Mouse (Mus musculus): ENCODE measurements around the gene Mctp1. TPM values are rescaled to one million over a fixed set of nuclear protein-coding genes. Genes with fewer than 3 reads are reported as not detected.
"Not testable (repeated sequence)": the region's sequence is repeated elsewhere in the genome, so short reads cannot be mapped to it uniquely, and the experiment has no call there.

The Mctp1 gene
- total and polyA plus RNA-seq, 3 experiments: not detected

- TF ChIP-seq USF2 (IDR thresholded peaks at IDR 0.05; ENCODE audit: borderline replicate concordance in 1 of 2, insufficient read depth in 1 of 2, low read depth in 1 of 2, low read length in 2 of 2) (no peak), TBP (IDR thresholded peaks at IDR 0.05; ENCODE audit: low read depth, low read length) (no peak), TAL1 (IDR thresholded peaks at IDR 0.05; ENCODE audit: low read length) (no peak), CTCF (IDR thresholded peaks at IDR 0.05 in 2 of 3, conservative IDR thresholded peaks at IDR 0.05 in 1 of 3; ENCODE audit: control insufficient read depth in 1 of 3, insufficient read depth in 1 of 3, low read depth in 2 of 3, low read length in 3 of 3, poor library complexity in 1 of 3, severe bottlenecking in 1 of 3) (no peak), JUND (IDR thresholded peaks at IDR 0.05; ENCODE audit: low read depth, low read length) (no peak), NELFE (IDR thresholded peaks at IDR 0.05; ENCODE audit: low read depth, low read length) (no peak), MAZ (IDR thresholded peaks at IDR 0.05; ENCODE audit: low read depth, low read length) (no peak), ZC3H11A (IDR thresholded peaks at IDR 0.05; ENCODE audit: low read depth, low read length) (no peak)
- H3K79me2 ChIP-seq (ENCODE audit: control insufficient read depth, insufficient read depth, low read length, poor library complexity): no peaks in the 10 kb centered on the region
- H3K4me3 ChIP-seq (ENCODE audit: control insufficient read depth in 1 of 2, insufficient read depth in 1 of 2, low read depth in 2 of 2, low read length in 2 of 2): no peak overlapping the region
- no peaks in the 10 kb centered on the region for H3K27me3 ChIP-seq (ENCODE audit: control insufficient read depth in 1 of 2, insufficient read depth in 2 of 2, low read length in 2 of 2)
- DNase-seq (ENCODE audit: low read depth, low spot score): no peak
- H3K27ac ChIP-seq (ENCODE audit: control insufficient read depth, low read depth, low read length): no peak overlapping the region
- H3K9me3 ChIP-seq (replicated peaks; ENCODE audit: insufficient read depth, low read length): no peaks in the 10 kb centered on the region
- H3K36me3 ChIP-seq (ENCODE audit: control insufficient read depth in 1 of 2, insufficient read depth in 2 of 2, low read length in 2 of 2): no peaks in the 10 kb centered on the region
- H3K9ac ChIP-seq (ENCODE audit: control insufficient read depth, low read depth, low read length, poor library complexity, severe bottlenecking): no peak overlapping the region
- H3K4me1 ChIP-seq (ENCODE audit: control insufficient read depth in 1 of 2, insufficient read depth in 2 of 2, low read length in 2 of 2): no peaks in the 10 kb centered on the region
These were observed 184.4 kb downstream of the Mctp1 start for GRCm38 (mm10) chr13:76568569-76569211.

- H3K36me3 ChIP-seq (ENCODE audit: control insufficient read depth in 1 of 2, insufficient read depth in 2 of 2, low read length in 2 of 2): no peaks in the 10 kb centered on the region
- TF ChIP-seq ZMIZ1 (IDR thresholded peaks at IDR 0.05; ENCODE audit: low read depth, low read length): no peak
- TF ChIP-seq TBP (IDR thresholded peaks at IDR 0.05; ENCODE audit: low read depth, low read length): peak; percentile 40; the same call in 1 of the 2 replicates
- H3K27me3 ChIP-seq (ENCODE audit: control insufficient read depth in 1 of 2, insufficient read depth in 2 of 2, low read length in 2 of 2): no peaks in the 10 kb centered on the region
- H3K9ac ChIP-seq (ENCODE audit: control insufficient read depth, low read depth, low read length, poor library complexity, severe bottlenecking): peak overlapping the region; percentile 3; the same call in 1 of the 2 replicates
- no peaks in the 10 kb centered on the region for H3K9me3 ChIP-seq (replicated peaks; ENCODE audit: insufficient read depth, low read length)
- no peaks in the 10 kb centered on the region for H3K79me2 ChIP-seq (ENCODE audit: control insufficient read depth, insufficient read depth, low read length, poor library complexity)
- H3K27ac ChIP-seq (ENCODE audit: control insufficient read depth, low read depth, low read length): no peak overlapping the region
- H3K4me3 ChIP-seq (ENCODE audit: control insufficient read depth in 1 of 2, insufficient read depth in 1 of 2, low read depth in 2 of 2, low read length in 2 of 2): peak overlapping the region in 1 of 2 experiments; percentile 31; a peak in 1 of 4 replicates
- DNase-seq (ENCODE audit: low read depth, low spot score): peak; percentile 44
- H3K4me1 ChIP-seq (ENCODE audit: control insufficient read depth in 1 of 2, insufficient read depth in 2 of 2, low read length in 2 of 2): no peaks in the 10 kb centered on the region
These were observed 195.1 kb downstream of the Mctp1 start for GRCm38 (mm10) chr13:76579414-76579813.

- DNase-seq (ENCODE audit: low read depth, low spot score): no peak
- H3K36me3 ChIP-seq (ENCODE audit: control insufficient read depth in 1 of 2, insufficient read depth in 2 of 2, low read length in 2 of 2): no peaks in the 10 kb centered on the region
- no peak overlapping the region for H3K4me3 ChIP-seq (ENCODE audit: control insufficient read depth in 1 of 2, insufficient read depth in 1 of 2, low read depth in 2 of 2, low read length in 2 of 2)
- no peaks in the 10 kb centered on the region for H3K9me3 ChIP-seq (replicated peaks; ENCODE audit: insufficient read depth, low read length)
- H3K4me1 ChIP-seq (ENCODE audit: control insufficient read depth in 1 of 2, insufficient read depth in 2 of 2, low read length in 2 of 2): no peaks in the 10 kb centered on the region
- H3K9ac ChIP-seq (ENCODE audit: control insufficient read depth, low read depth, low read length, poor library complexity, severe bottlenecking): no peak overlapping the region
- H3K27me3 ChIP-seq (ENCODE audit: control insufficient read depth in 1 of 2, insufficient read depth in 2 of 2, low read length in 2 of 2): no peaks in the 10 kb centered on the region
- H3K27ac ChIP-seq (ENCODE audit: control insufficient read depth, low read depth, low read length): no peak overlapping the region
- TF ChIP-seq MAZ (IDR thresholded peaks at IDR 0.05; ENCODE audit: low read depth, low read length) (no peak), USF1 (IDR thresholded peaks at IDR 0.05; ENCODE audit: low read depth, low read length) (no peak), UBTF (IDR thresholded peaks at IDR 0.05; ENCODE audit: borderline replicate concordance, insufficient read depth, low read depth, low read length) (no peak), GATA1 (IDR thresholded peaks at IDR 0.05; ENCODE audit: low read depth, low read length) (no peak), KAT2A (conservative IDR thresholded peaks at IDR 0.05; ENCODE audit: low read depth, low read length) (no peak), MAFK (IDR thresholded peaks at IDR 0.05; ENCODE audit: borderline replicate concordance, low read depth, low read length) (no peak)
- H3K79me2 ChIP-seq (ENCODE audit: control insufficient read depth, insufficient read depth, low read length, poor library complexity): no peaks in the 10 kb centered on the region
These were observed 201.1 kb downstream of the Mctp1 start for GRCm38 (mm10) chr13:76585447-76585846.

- H3K27ac ChIP-seq (ENCODE audit: control insufficient read depth, low read depth, low read length); H3K9ac ChIP-seq (ENCODE audit: control insufficient read depth, low read depth, low read length, poor library complexity, severe bottlenecking); H3K79me2 ChIP-seq (ENCODE audit: control insufficient read depth, insufficient read depth, low read length, poor library complexity); DNase-seq (ENCODE audit: low read depth, low spot score); H3K4me1 ChIP-seq (ENCODE audit: control insufficient read depth in 1 of 2, insufficient read depth in 2 of 2, low read length in 2 of 2); H3K27me3 ChIP-seq (ENCODE audit: control insufficient read depth in 1 of 2, insufficient read depth in 2 of 2, low read length in 2 of 2); H3K9me3 ChIP-seq (replicated peaks; ENCODE audit: insufficient read depth, low read length); H3K36me3 ChIP-seq (ENCODE audit: control insufficient read depth in 1 of 2, insufficient read depth in 2 of 2, low read length in 2 of 2); H3K4me3 ChIP-seq (ENCODE audit: control insufficient read depth in 1 of 2, insufficient read depth in 1 of 2, low read depth in 2 of 2, low read length in 2 of 2): not testable (repeated sequence)
These were observed 206.4 kb downstream of the Mctp1 start for GRCm38 (mm10) chr13:76590709-76591108.
